In genomic region chr4:68856868-68857267, GRCm38 (mm10) we compare ENCODE assay signal across 20 mouse cellular contexts.
DNase-seq lines count a peak whose midpoint lies in the region; ATAC-seq lines count a peak whose summit lies in the region.
"Had no signal": no experiment of that assay in that cellular context is flagged by ENCODE, and none has a peak within 500 bp of the region (broad histone marks: within the 10 kb centered on the region; RNA-seq: fewer than 3 reads in every experiment).

No protein-coding gene starts in this region.

- no peak for DNase-seq in frontal cortex, postnatal 25 days (ENCODE audit: low spot score in 2 of 2)
- peak; percentile 74 for DNase-seq in NIH3T3 (ENCODE audit: low read depth)
- peak; percentile 38 for DNase-seq in cerebellum, adult 11 months
- peak; percentile 54 to 86 for DNase-seq in cerebellum, postnatal 14 days
- DNase-seq in limb, embryonic 10.5 days (ENCODE audit: low spot score), result no peak
- DNase-seq in gastrocnemius, adult 8-10 months (ENCODE audit: low spot score in 2 of 2), result no peak
- DNase-seq: kidney, adult 18-20 months; kidney, postnatal 25 days; liver, embryonic 13.5 days; retina, postnatal 1 day; right cerebral cortex, postnatal 4 days; thymus, postnatal 36 days had no signal

- no peaks in the 10 kb centered on the region for H3K4me1 ChIP-seq in limb, embryonic 10.5 days
- H3K4me1 ChIP-seq: embryonic facial prominence, embryonic 12.5 days; forebrain, embryonic 15.5 days; heart, embryonic 13.5 days; liver, embryonic 13.5 days; midbrain, embryonic 12.5 days; neural tube, embryonic 15.5 days had no signal

- no peak overlapping the region for H3K4me3 ChIP-seq in limb, embryonic 10.5 days
- H3K4me3 ChIP-seq: embryonic facial prominence, embryonic 12.5 days; forebrain, embryonic 15.5 days; heart, embryonic 13.5 days; liver, embryonic 13.5 days; midbrain, embryonic 12.5 days; neural tube, embryonic 15.5 days had no signal

- peak; percentile 58 for ATAC-seq in frontal cortex, adult (ENCODE audit: low TSS enrichment)
- no peak for ATAC-seq in monocyte, adult 5-6 weeks (replicated peaks; ENCODE audit: insufficient number of reproducible peaks, low FRiP score, low TSS enrichment, poor library complexity, severe bottlenecking)
- ATAC-seq: forebrain, embryonic 15.5 days; hindbrain, postnatal 0 days had no signal

- H3K36me3 ChIP-seq in limb, embryonic 10.5 days, result no peaks in the 10 kb centered on the region
- H3K36me3 ChIP-seq: embryonic facial prominence, embryonic 12.5 days; forebrain, embryonic 15.5 days; heart, embryonic 13.5 days; liver, embryonic 13.5 days; midbrain, embryonic 12.5 days; neural tube, embryonic 15.5 days had no signal

- H3K9me3 ChIP-seq in limb, embryonic 10.5 days (replicated peaks), result no peaks in the 10 kb centered on the region
- H3K9me3 ChIP-seq: embryonic facial prominence, embryonic 12.5 days; forebrain, embryonic 15.5 days; heart, embryonic 13.5 days; liver, embryonic 13.5 days; midbrain, embryonic 12.5 days; neural tube, embryonic 15.5 days had no signal

- 65% methylated on average over 1 of the region's 1 CpGs for WGBS in limb, embryonic 10.5 days

- no peak overlapping the region for H3K27ac ChIP-seq in limb, embryonic 10.5 days
- H3K27ac ChIP-seq: embryonic facial prominence, embryonic 12.5 days; forebrain, embryonic 15.5 days; heart, embryonic 13.5 days; hindbrain, postnatal 0 days; liver, embryonic 13.5 days; midbrain, embryonic 12.5 days; neural tube, embryonic 15.5 days had no signal

- H3K27me3 ChIP-seq in limb, embryonic 10.5 days (ENCODE audit: low read depth, poor library complexity, severe bottlenecking), result no peaks in the 10 kb centered on the region
- H3K27me3 ChIP-seq: embryonic facial prominence, embryonic 12.5 days; forebrain, embryonic 15.5 days; heart, embryonic 13.5 days; liver, embryonic 13.5 days; midbrain, embryonic 12.5 days; neural tube, embryonic 15.5 days had no signal

Comparison
In these comparisons a context has a peak if more than half of its experiments do, and no peak if none do; other contexts are left out.
1. DNase-seq: peak in NIH3T3 (single experiment), cerebellum, adult 11 months (single experiment) and cerebellum, postnatal 14 days (2 of 2); none in frontal cortex, postnatal 25 days (0 of 2), limb, embryonic 10.5 days (single experiment) and gastrocnemius, adult 8-10 months (0 of 2).